15 mouse cellular contexts compared by ENCODE assay signal in the genomic region with DNA sequence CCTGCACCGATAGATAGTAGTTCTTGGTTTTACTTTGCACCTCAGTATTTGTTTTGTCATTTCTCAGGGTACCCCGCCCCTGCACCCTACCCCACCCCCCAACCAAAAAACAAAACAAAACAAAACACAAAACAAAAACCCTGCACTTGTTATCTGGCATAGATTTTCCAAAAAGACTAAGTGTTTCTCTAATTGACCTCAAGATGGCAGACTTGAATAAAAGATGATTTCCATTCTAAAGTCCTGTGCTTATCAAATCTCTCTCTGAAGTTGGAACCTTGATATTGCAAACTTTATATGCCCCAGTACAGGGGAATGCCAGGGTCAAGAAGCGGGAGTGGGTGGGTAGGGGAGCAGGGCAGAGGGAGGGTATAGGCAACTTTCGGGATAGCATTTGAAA. TPM values are rescaled to one million over a fixed set of nuclear protein-coding genes. Genes with fewer than 3 reads are reported as not detected.
DNase-seq lines count a peak whose midpoint lies in the region; ATAC-seq and TF ChIP-seq lines count a peak whose summit lies in the region.
"Had no signal": no experiment of that assay in that cellular context is flagged by ENCODE, and none has a peak within 500 bp of the region (broad histone marks: within the 10 kb centered on the region; RNA-seq: fewer than 3 reads in every experiment).

No protein-coding gene starts in this region.

- no peak for ATAC-seq in lung, embryonic 14.5 days (ENCODE audit: insufficient read depth)
- ATAC-seq in Patski = no peak

- WGBS in lung, embryonic 14.5 days = 50% methylated on average over 4 of the region's 4 CpGs

- no peak overlapping the region for H3K27ac ChIP-seq in gastrocnemius, adult 2 months
- no peak overlapping the region for H3K27ac ChIP-seq in lung, embryonic 14.5 days (ENCODE audit: low read depth)
- H3K27ac ChIP-seq: hindbrain, embryonic 15.5 days; limb, embryonic 13.5 days; lung, embryonic 15.5 days; neural tube, embryonic 12.5 days had no signal

- H3K27me3 ChIP-seq in lung, embryonic 14.5 days (ENCODE audit: insufficient read depth, low read length) = no peaks in the 10 kb centered on the region
- H3K27me3 ChIP-seq in Patski = peaks cover 6% of the 10 kb centered on the region
- H3K27me3 ChIP-seq: heart, embryonic 12.5 days; lung, embryonic 15.5 days; neural tube, embryonic 12.5 days had no signal

- peak; percentile 23; the same call in 1 of the 2 replicates for TF ChIP-seq CTCF in gastrocnemius, adult 2 months (IDR thresholded peaks at IDR 0.05)
- peak; percentile 36 for TF ChIP-seq CTCF in lung, embryonic 14.5 days (IDR thresholded peaks at IDR 0.05; ENCODE audit: low read depth)
- TF ChIP-seq CTCF in Patski (IDR thresholded peaks at IDR 0.05) = peak; percentile 16

- H3K9ac ChIP-seq in lung, embryonic 14.5 days = no peak overlapping the region
- H3K9ac ChIP-seq: heart, embryonic 12.5 days; hindbrain, embryonic 15.5 days; limb, embryonic 13.5 days; lung, embryonic 15.5 days; neural tube, embryonic 12.5 days had no signal

- no peak for DNase-seq in gastrocnemius, adult 2 months
- no peak for DNase-seq in gastrocnemius, postnatal 4 days (ENCODE audit: low spot score in 2 of 2)
- DNase-seq in lung, embryonic 14.5 days = peak; percentile 62
- no peak for DNase-seq in lung, postnatal 14 days
- no peak for DNase-seq in Patski (ENCODE audit: low read depth, low spot score)
- peak; percentile 63 for DNase-seq in retina, embryonic 14.5 days (ENCODE audit: low spot score)
- DNase-seq in yolk sac, embryonic 10.5 days (ENCODE audit: low spot score) = no peak
- no peak for DNase-seq in right cerebral cortex, adult 2 months (ENCODE audit: low spot score in 2 of 2)
- DNase-seq: gastrocnemius, postnatal 14 days; thymus, adult 18-20 months had no signal

- H3K9me3 ChIP-seq in lung, embryonic 14.5 days (ENCODE audit: low read depth, low read length) = no peaks in the 10 kb centered on the region
- H3K9me3 ChIP-seq: heart, embryonic 12.5 days; hindbrain, embryonic 15.5 days; limb, embryonic 13.5 days; lung, embryonic 15.5 days; neural tube, embryonic 12.5 days had no signal

- no peak overlapping the region for H3K4me2 ChIP-seq in lung, embryonic 14.5 days
- H3K4me2 ChIP-seq: heart, embryonic 12.5 days; hindbrain, embryonic 15.5 days; limb, embryonic 13.5 days; lung, embryonic 15.5 days; neural tube, embryonic 12.5 days had no signal

- intact Hi-C loops in gastrocnemius, adult 2 months (cut with DNase I) = loop anchor here (5.0 kb wide), 2 partner anchors 231 to 641 kb away; no protein-coding TSS in a partner anchor

- in situ Hi-C loops in Patski (cut with MboI; ENCODE audit: low pct_unique_long_range_greater_than_20kb) = no loop called here

- CTCF ChIA-PET in Patski (lab: Charles Lee) = no interaction called here

- no peaks in the 10 kb centered on the region for H3K4me1 ChIP-seq in lung, embryonic 14.5 days (ENCODE audit: insufficient read depth)
- H3K4me1 ChIP-seq: limb, embryonic 13.5 days; lung, embryonic 15.5 days; neural tube, embryonic 12.5 days had no signal

- POLR2A ChIA-PET in Patski (lab: Charles Lee) = no interaction called here

- H3K36me3 ChIP-seq in lung, embryonic 14.5 days (ENCODE audit: insufficient read depth) = no peaks in the 10 kb centered on the region
- H3K36me3 ChIP-seq: heart, embryonic 12.5 days; hindbrain, embryonic 15.5 days; limb, embryonic 13.5 days; lung, embryonic 15.5 days; neural tube, embryonic 12.5 days had no signal

- H3K4me3 ChIP-seq in gastrocnemius, adult 2 months = no peak overlapping the region
- no peak overlapping the region for H3K4me3 ChIP-seq in lung, embryonic 14.5 days (ENCODE audit: low read depth, low read length)
- H3K4me3 ChIP-seq: heart, embryonic 12.5 days; hindbrain, embryonic 15.5 days; limb, embryonic 13.5 days; lung, embryonic 15.5 days; neural tube, embryonic 12.5 days had no signal

RNA-seq across cellular contexts. Expression of a gene that starts 43.8 kb away (rescaled TPM):
- total RNA-seq in gastrocnemius, adult 2 months (2021) = under 1 TPM; 0.61 to 0.79 TPM
- 1 to 10 TPM in 1 of 2 experiments, under 1 TPM in 1; 0.59 to 1.1 TPM for total RNA-seq in gastrocnemius, postnatal 4 days (2021)
- polyA plus RNA-seq in lung, embryonic 14.5 days (2014; fragmentation: Nextera tagmentation; extraction: Ambion mirVana) = 6.1 and 7.1 TPM in 2 replicates
- polyA plus RNA-seq in Patski (2021) = 0.03 TPM

Comparison
In these comparisons a context has a peak if more than half of its experiments do, and no peak if none do; other contexts are left out.
1. DNase-seq: peak in lung, embryonic 14.5 days (single experiment) and retina, embryonic 14.5 days (single experiment); none in gastrocnemius, adult 2 months (single experiment), gastrocnemius, postnatal 4 days (0 of 2), lung, postnatal 14 days (single experiment), Patski (single experiment), yolk sac, embryonic 10.5 days (single experiment) and right cerebral cortex, adult 2 months (0 of 2).
2. Peak in every context shown above with its lines, with median percentiles within 50 percentile points of each other: CTCF ChIP-seq.